Mouse (Mus musculus) intestine, embryonic 15.5 days (tissue): ENCODE results near the gene Tarm1. TPM values are rescaled to one million over a fixed set of nuclear protein-coding genes. Genes with fewer than 3 reads are reported as not detected.

Experiments
- ATAC-seq: fragments of 200-750 bp; cut with Nextera tagmentation; 2 replicates; pipeline ENCODE4 v1.8.0; 2017; ENCODE audit warnings: moderate TSS enrichment, moderate library complexity
- H3K27ac ChIP-seq: fragments of 300-500 bp; sonication (generic); 2 replicates; pipeline ENCODE4 v1.5.1; 2015; ENCODE audit warnings: mild to moderate bottlenecking, inconsistent platforms
- H3K27me3 ChIP-seq: fragments of 300-500 bp; sonication (generic); replicated peaks from 2 replicates; pipeline ENCODE4 v1.6.1; 2015; ENCODE audit warnings: inconsistent platforms
- H3K36me3 ChIP-seq: fragments of 300-500 bp; sonication (generic); 2 replicates; pipeline ENCODE4 v1.6.1; 2015; ENCODE audit warnings: inconsistent platforms
- H3K4me1 ChIP-seq: fragments of 300-500 bp; sonication (generic); replicated peaks from 2 replicates; pipeline ENCODE4 v1.6.1; 2015; ENCODE audit warnings: inconsistent platforms
- H3K4me2 ChIP-seq: fragments of 300-500 bp; sonication (generic); replicated peaks from 2 replicates; pipeline ENCODE4 v1.6.1; 2015; ENCODE audit warnings: mild to moderate bottlenecking, inconsistent platforms
- H3K4me3 ChIP-seq: fragments of 300-500 bp; sonication (generic); replicated peaks from 2 replicates; pipeline ENCODE4 v1.5.1; 2015; ENCODE audit warnings: inconsistent platforms
- H3K9ac ChIP-seq: fragments of 300-500 bp; sonication (generic); 2 replicates; pipeline ENCODE4 v1.6.1; 2015; ENCODE audit warnings: inconsistent platforms
- H3K9me3 ChIP-seq: fragments of 300-500 bp; sonication (generic); 2 replicates; pipeline ENCODE4 v1.6.1; 2016; ENCODE audit warnings: inconsistent platforms
- WGBS: fragments of 180-500 bp; shearing (Covaris S2); methylation state at CpG from one replicate; pipeline ENCODE4 v1.1.7; 2015; 5-methylcytosine and 5-hydroxymethylcytosine counted together
- polyA plus RNA-seq: library from polyadenylated mRNA; unstranded; fragments of >200 nt; fragmentation: Nextera tagmentation; extraction: Ambion mirVana; gene quantifications from 2 replicates; pipeline ENCODE4 v1.2.1, GENCODE M21; 2015

Gene Tarm1
- polyA plus RNA-seq = 0.11 and 0.16 TPM in 2 replicates

- H3K36me3 ChIP-seq = no peaks in the 10 kb centered on the region
- no peaks in the 10 kb centered on the region for H3K4me1 ChIP-seq
- H3K9ac ChIP-seq = no peak within 1 kb of the TSS
- H3K27me3 ChIP-seq = no peaks in the 10 kb centered on the region
- no peak within 1 kb of the TSS for H3K4me3 ChIP-seq
- no peaks in the 10 kb centered on the region for H3K9me3 ChIP-seq
- no peak for ATAC-seq
- WGBS = 69% methylated on average over 6 of the region's 6 CpGs
- H3K27ac ChIP-seq = no peak within 1 kb of the TSS
- H3K4me2 ChIP-seq = no peak within 1 kb of the TSS
Measured at GRCm38 (mm10) chr7:3502439-3502838, at the start of gene Tarm1. Tarm1 (minus strand) TSS chr7:3502624.

GRCm38 (mm10) chr7:3505913-3506312 lies 3.5 kb upstream of the Tarm1 start:
- 75% methylated on average over 3 of the region's 3 CpGs for WGBS
- H3K4me3 ChIP-seq = no peak overlapping the region
- no peak overlapping the region for H3K4me2 ChIP-seq
- H3K36me3 ChIP-seq = no peaks in the 10 kb centered on the region
- no peak overlapping the region for H3K27ac ChIP-seq
- no peak overlapping the region for H3K9ac ChIP-seq
- no peak for ATAC-seq
- no peaks in the 10 kb centered on the region for H3K9me3 ChIP-seq
- H3K4me1 ChIP-seq = no peaks in the 10 kb centered on the region
- no peaks in the 10 kb centered on the region for H3K27me3 ChIP-seq

- Histone ChIP-seq H3K36me3 (no peaks in the 10 kb centered on the region), H3K9me3 (no peaks in the 10 kb centered on the region), H3K4me1 (no peaks in the 10 kb centered on the region), H3K9ac (no peak overlapping the region), H3K4me2 (no peak overlapping the region), H3K27ac (no peak overlapping the region), H3K27me3 (no peaks in the 10 kb centered on the region), H3K4me3 (no peak overlapping the region)
- ATAC-seq = no peak
- 96% methylated on average over 1 of the region's 1 CpGs for WGBS
Measured at GRCm38 (mm10) chr7:3500406-3500805, 2.0 kb downstream of the Tarm1 start.

- no peak overlapping the region for H3K4me3 ChIP-seq
- no peaks in the 10 kb centered on the region for H3K9me3 ChIP-seq
- no peak for ATAC-seq
- no peaks in the 10 kb centered on the region for H3K36me3 ChIP-seq
- H3K27me3 ChIP-seq = no peaks in the 10 kb centered on the region
- 83% methylated on average over 6 of the region's 6 CpGs for WGBS
- H3K4me2 ChIP-seq = no peak overlapping the region
- no peak overlapping the region for H3K27ac ChIP-seq
- H3K4me1 ChIP-seq = no peaks in the 10 kb centered on the region
- H3K9ac ChIP-seq = no peak overlapping the region
Measured at GRCm38 (mm10) chr7:3481948-3482608, 20.3 kb downstream of the Tarm1 start.

- Histone ChIP-seq H3K4me1 (no peaks in the 10 kb centered on the region), H3K9ac (no peak overlapping the region), H3K36me3 (no peaks in the 10 kb centered on the region), H3K9me3 (no peaks in the 10 kb centered on the region), H3K27ac (no peak overlapping the region), H3K4me2 (no peak overlapping the region), H3K4me3 (no peak overlapping the region), H3K27me3 (no peaks in the 10 kb centered on the region)
- ATAC-seq = no peak
- WGBS = 70% methylated on average over 5 of the region's 5 CpGs
Measured at GRCm38 (mm10) chr7:3476728-3477127, 25.7 kb downstream of the Tarm1 start.

- H3K4me3 ChIP-seq = no peak overlapping the region
- no peak overlapping the region for H3K27ac ChIP-seq
- ATAC-seq = no peak
- H3K9me3 ChIP-seq = no peaks in the 10 kb centered on the region
- H3K27me3 ChIP-seq = no peaks in the 10 kb centered on the region
- H3K4me1 ChIP-seq = no peaks in the 10 kb centered on the region
- no peak overlapping the region for H3K9ac ChIP-seq
- H3K36me3 ChIP-seq = no peaks in the 10 kb centered on the region
- WGBS = 11% methylated on average over 19 of the region's 19 CpGs
- peak overlapping the region; percentile 14; the same call in 1 of the 2 replicates for H3K4me2 ChIP-seq
Measured at GRCm38 (mm10) chr7:3474291-3475080, 27.9 kb downstream of the Tarm1 start.

- Histone ChIP-seq H3K27me3 (no peaks in the 10 kb centered on the region), H3K4me3 (no peak overlapping the region), H3K4me1 (no peaks in the 10 kb centered on the region), H3K4me2 (no peak overlapping the region), H3K9me3 (no peaks in the 10 kb centered on the region), H3K9ac (no peak overlapping the region), H3K36me3 (no peaks in the 10 kb centered on the region), H3K27ac (no peak overlapping the region)
- WGBS = 71% methylated on average over 3 of the region's 3 CpGs
- ATAC-seq = no peak
Measured at GRCm38 (mm10) chr7:3472774-3473173, 29.6 kb downstream of the Tarm1 start.

GRCm38 (mm10) chr7:3468614-3469013 lies 33.8 kb downstream of the Tarm1 start:
- ATAC-seq = no peak
- WGBS = 48% methylated on average over 2 of the region's 2 CpGs
- Histone ChIP-seq H3K36me3 (no peaks in the 10 kb centered on the region), H3K4me1 (no peaks in the 10 kb centered on the region), H3K9ac (no peak overlapping the region), H3K9me3 (no peaks in the 10 kb centered on the region), H3K27me3 (no peaks in the 10 kb centered on the region), H3K4me3 (no peak overlapping the region), H3K27ac (no peak overlapping the region), H3K4me2 (no peak overlapping the region)

- 76% methylated on average over 4 of the region's 4 CpGs for WGBS
Measured at GRCm38 (mm10) chr7:3463306-3463705, 39.1 kb downstream of the Tarm1 start.

GRCm38 (mm10) chr7:3460261-3460660 lies 42.2 kb downstream of the Tarm1 start:
- H3K4me2 ChIP-seq = no peak overlapping the region
- no peaks in the 10 kb centered on the region for H3K4me1 ChIP-seq
- ATAC-seq = no peak
- no peak overlapping the region for H3K9ac ChIP-seq
- no peak overlapping the region for H3K27ac ChIP-seq
- no peaks in the 10 kb centered on the region for H3K9me3 ChIP-seq
- no peak overlapping the region for H3K4me3 ChIP-seq
- WGBS = 87% methylated on average over 8 of the region's 8 CpGs
- H3K27me3 ChIP-seq = no peaks in the 10 kb centered on the region
- no peaks in the 10 kb centered on the region for H3K36me3 ChIP-seq

More at GRCm38 (mm10) chr7:3463306-3463705, 39.1 kb downstream of the Tarm1 start:
- H3K9ac ChIP-seq = no peak overlapping the region
- H3K4me2 ChIP-seq = no peak overlapping the region
- no peak for ATAC-seq
- no peak overlapping the region for H3K4me3 ChIP-seq
- H3K9me3 ChIP-seq = no peaks in the 10 kb centered on the region
- H3K27me3 ChIP-seq = no peaks in the 10 kb centered on the region
- no peaks in the 10 kb centered on the region for H3K4me1 ChIP-seq
- H3K27ac ChIP-seq = no peak overlapping the region
- H3K36me3 ChIP-seq = no peaks in the 10 kb centered on the region

GRCm38 (mm10) chr7:3457841-3458217 lies 44.6 kb downstream of the Tarm1 start:
- Histone ChIP-seq H3K4me2 (no peak overlapping the region), H3K27me3 (no peaks in the 10 kb centered on the region), H3K9ac (no peak overlapping the region), H3K36me3 (no peaks in the 10 kb centered on the region), H3K9me3 (no peaks in the 10 kb centered on the region), H3K4me3 (no peak overlapping the region), H3K4me1 (no peaks in the 10 kb centered on the region), H3K27ac (no peak overlapping the region)
- ATAC-seq = no peak
- 67% methylated on average over 9 of the region's 9 CpGs for WGBS

- H3K36me3 ChIP-seq = no peaks in the 10 kb centered on the region
- 87% methylated on average over 10 of the region's 10 CpGs for WGBS
Measured at GRCm38 (mm10) chr7:3457111-3457840, 45.1 kb downstream of the Tarm1 start.

More at GRCm38 (mm10) chr7:3457111-3457840, 45.1 kb downstream of the Tarm1 start:
- Histone ChIP-seq H3K27ac (no peak overlapping the region), H3K4me2 (no peak overlapping the region), H3K9me3 (no peaks in the 10 kb centered on the region), H3K4me3 (no peak overlapping the region), H3K4me1 (no peaks in the 10 kb centered on the region), H3K27me3 (no peaks in the 10 kb centered on the region), H3K9ac (no peak overlapping the region)
- ATAC-seq = no peak
